Mouse (Mus musculus) olfactory bulb, adult 2 months (tissue): ENCODE results near the gene Ddx21. TPM values are rescaled to one million over a fixed set of nuclear protein-coding genes. Genes with fewer than 3 reads are reported as not detected.
A peak's percentile ranks its signal among the peaks of the same experiment; 100 is the strongest.

Source experiments
- H3K27ac ChIP-seq: fragments of 200-500 bp; 2 replicates; pipeline ENCODE4 v1.5.1; 2012; ENCODE audit warnings: low read depth, low read length; ENCODE audit not compliant: insufficient read depth
- H3K4me1 ChIP-seq: fragments of 200-500 bp; 2 replicates; pipeline ENCODE4 v1.6.1; 2012; ENCODE audit warnings: low read length; ENCODE audit not compliant: control insufficient read depth, insufficient read depth
- H3K4me3 ChIP-seq: fragments of 200-500 bp; 2 replicates; pipeline ENCODE4 v1.5.1; 2012; ENCODE audit warnings: mild to moderate bottlenecking, low read depth, low read length, moderate library complexity; ENCODE audit not compliant: insufficient read depth
- CTCF ChIP-seq: fragments of 200-500 bp; IDR thresholded peaks from 2 replicates; pipeline ENCODE4 v1.5.1; 2012; ENCODE audit warnings: low read depth, mild to moderate bottlenecking, low read length, moderate library complexity; ENCODE audit not compliant: insufficient read depth
- POLR2A ChIP-seq: fragments of 200-500 bp; IDR thresholded peaks from 2 replicates; pipeline ENCODE4 v1.6.1; 2012; ENCODE audit warnings: mild to moderate bottlenecking, low read depth, low read length, moderate library complexity; ENCODE audit not compliant: insufficient read depth
- WGBS: fragments of 180-500 bp; shearing (Covaris S2); methylation state at CpG from one replicate; pipeline ENCODE4 v1.1.7; 2018; 5-methylcytosine and 5-hydroxymethylcytosine counted together
- polyA plus RNA-seq: library from polyadenylated mRNA; stranded (reverse); fragments of >200 nt; gene quantifications from 2 replicates; pipeline ENCODE4 v1.2.4, GENCODE M21; 2012; ENCODE audit warnings: low replicate concordance; ENCODE audit not compliant: missing spikeins, insufficient read depth, insufficient read length

Ddx21 gene
- polyA plus RNA-seq = not detected in 2 replicates

- TF ChIP-seq CTCF = no peak
- peak; percentile 82 for TF ChIP-seq POLR2A
- peak within 1 kb of the TSS; percentile 93 for H3K4me3 ChIP-seq
- no peak within 1 kb of the TSS for H3K27ac ChIP-seq
- 3% methylated on average over 53 of the region's 53 CpGs for WGBS
- H3K4me1 ChIP-seq = peaks cover 6% of the 10 kb centered on the region
Observed at GRCm38 (mm10) chr10:62602177-62603040, at the start of gene Ddx21. TSS of gene Ddx21 (minus strand) at chr10:62602281.

DNA sequence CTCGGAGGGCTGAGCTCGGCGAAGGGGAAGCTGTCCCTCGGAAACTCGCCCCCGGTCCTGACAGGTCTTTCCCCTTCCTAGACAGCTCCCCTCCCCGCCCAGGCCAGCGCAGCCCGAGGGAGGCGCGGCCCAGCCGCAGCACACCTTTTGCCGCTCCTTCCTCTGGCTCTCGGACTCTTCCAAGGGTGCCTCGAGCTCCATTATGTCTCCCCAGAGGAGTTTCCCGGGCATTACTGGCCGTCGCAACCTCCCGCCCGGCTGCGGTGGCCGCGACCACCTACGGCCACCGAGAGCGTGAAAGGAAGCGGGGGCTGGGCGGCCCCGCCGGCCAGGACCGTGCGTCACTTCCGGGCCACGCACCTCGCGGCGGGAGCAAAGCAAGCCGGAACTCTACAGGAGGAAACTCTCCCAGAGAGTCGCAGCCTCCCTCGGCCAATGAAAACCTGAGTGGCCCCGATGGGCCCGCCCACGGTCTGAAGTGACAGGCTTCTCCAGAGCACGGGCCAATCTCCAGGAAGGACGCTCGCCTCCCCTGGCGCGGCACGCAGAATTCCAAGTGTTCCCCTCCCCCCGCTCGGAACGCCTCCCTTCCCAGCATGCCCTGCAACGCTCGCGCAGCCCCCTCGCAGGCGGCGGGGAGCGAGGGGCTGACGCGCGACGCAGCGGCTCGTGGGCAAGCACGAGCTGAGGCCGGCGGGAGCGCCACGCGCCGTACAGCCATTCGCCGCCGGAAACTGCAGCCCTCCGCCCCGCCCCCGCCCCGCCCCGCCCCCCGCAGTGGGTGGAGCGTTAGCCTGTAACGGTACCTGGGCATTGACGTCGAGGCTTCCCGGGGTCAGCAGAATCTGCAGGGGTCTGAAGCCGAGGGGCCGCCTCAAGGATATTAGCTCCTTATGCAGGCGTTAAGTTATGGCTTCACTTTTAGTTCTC is 49.1 kb upstream of the Ddx21 start, which contains the start of gene Ddx50:
Ddx50 (minus strand) TSS at position 338 of the 930 bp plus-strand sequence.
- peak within 1 kb of the TSS; percentile 81 for H3K27ac ChIP-seq
- peak; percentile 73 for TF ChIP-seq POLR2A
- no peak for TF ChIP-seq CTCF
- peaks cover 2% of the 10 kb centered on the region; the same call in 1 of the 2 replicates for H3K4me1 ChIP-seq
- under 1% methylated on average over 88 of the region's 89 CpGs for WGBS
- peak within 1 kb of the TSS; percentile 79 for H3K4me3 ChIP-seq

- under 1% methylated on average over 17 of the region's 17 CpGs for WGBS
- peaks cover 2% of the 10 kb centered on the region; the same call in 1 of the 2 replicates for H3K4me1 ChIP-seq
- TF ChIP-seq CTCF (no peak), POLR2A (no peak)
- H3K27ac ChIP-seq = peak overlapping the region; percentile 72
- peak overlapping the region; percentile 79 for H3K4me3 ChIP-seq
Observed at GRCm38 (mm10) chr10:62650358-62650782, 48.3 kb upstream of the Ddx21 start.

GRCm38 (mm10) chr10:62604161-62604560 is 2.1 kb upstream of the Ddx21 start:
- peaks cover 3% of the 10 kb centered on the region for H3K4me1 ChIP-seq
- no peak overlapping the region for H3K27ac ChIP-seq
- WGBS = 88% methylated on average over 3 of the region's 3 CpGs
- no peak for TF ChIP-seq CTCF
- no peak for TF ChIP-seq POLR2A
- H3K4me3 ChIP-seq = no peak overlapping the region

- H3K4me1 ChIP-seq = peaks cover 3% of the 10 kb centered on the region
- no peak overlapping the region for H3K27ac ChIP-seq
- no peak for TF ChIP-seq POLR2A
- TF ChIP-seq CTCF = no peak
- WGBS = 86% methylated on average over 12 of the region's 12 CpGs
- H3K4me3 ChIP-seq = no peak overlapping the region
Observed at GRCm38 (mm10) chr10:62603233-62604030, 1.4 kb upstream of the Ddx21 start.

DNA sequence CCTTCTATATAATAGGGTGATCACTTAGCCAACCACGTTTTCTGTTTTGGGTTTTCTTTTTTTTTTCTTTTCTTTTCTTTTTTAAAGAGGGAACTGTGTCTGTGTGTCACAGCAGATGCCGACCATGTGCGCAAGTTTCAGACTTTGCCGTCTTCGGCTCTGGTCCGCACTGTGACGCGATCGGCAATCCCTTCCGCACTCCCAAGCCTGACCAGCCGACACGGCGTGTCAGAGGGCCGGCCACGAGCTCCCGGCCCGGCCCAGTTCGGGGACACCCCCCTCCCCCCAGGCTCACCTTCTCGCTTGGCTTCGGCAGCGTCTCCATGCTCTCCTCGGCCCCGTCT is 276 bp downstream of the Ddx21 start:
- TF ChIP-seq CTCF (no peak), POLR2A (no peak)
- H3K27ac ChIP-seq = no peak overlapping the region
- WGBS = 0% methylated on average over 23 of the region's 23 CpGs

DNA sequence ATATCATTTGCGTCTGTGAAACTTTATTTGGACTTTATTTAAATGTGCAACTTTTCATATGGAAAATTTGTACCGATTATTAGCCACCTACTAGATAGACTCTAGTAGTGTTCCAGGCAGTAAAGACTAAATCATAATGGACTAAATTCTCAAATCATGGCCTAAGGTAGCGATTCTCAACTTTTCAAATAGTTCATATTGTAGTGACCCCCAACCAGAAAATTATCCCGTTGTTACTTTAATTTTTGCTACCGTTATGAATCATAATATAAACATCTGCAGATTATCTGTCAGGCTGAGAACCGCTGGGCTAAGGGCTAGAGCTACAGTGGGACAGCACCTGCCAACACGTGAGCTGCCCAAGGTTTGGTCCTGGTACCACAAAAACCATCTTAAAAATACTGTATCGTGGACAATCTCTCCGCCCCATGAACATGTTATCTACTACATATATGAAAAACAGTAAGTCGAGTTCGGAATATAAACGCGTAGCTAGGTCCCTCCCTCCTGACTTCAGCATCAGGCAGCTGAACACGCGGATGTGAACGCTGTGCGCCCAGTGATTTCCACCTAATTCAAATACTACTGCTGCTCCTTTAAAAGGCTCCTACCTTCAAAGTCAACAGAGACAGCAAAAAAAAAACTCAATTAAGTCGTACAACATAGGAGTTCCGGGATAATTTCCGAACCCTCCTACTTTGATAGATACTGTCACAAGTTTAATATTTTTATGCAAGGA is 859 bp downstream of the Ddx21 start:
- Histone ChIP-seq H3K4me1 (peaks cover 6% of the 10 kb centered on the region), H3K27ac (no peak overlapping the region), H3K4me3 (peak overlapping the region; percentile 35)
- TF ChIP-seq POLR2A (no peak), CTCF (no peak)
- WGBS = 12% methylated on average over 20 of the region's 20 CpGs

More for the DNA sequence above, 276 bp downstream of the Ddx21 start:
- peak overlapping the region; percentile 93 for H3K4me3 ChIP-seq
- peaks cover 6% of the 10 kb centered on the region for H3K4me1 ChIP-seq
